10 mouse cellular contexts compared by ENCODE assay signal in genomic region chr15:32042173-32042572, GRCm38 (mm10).
A peak's percentile ranks its signal among the peaks of the same experiment; 100 is the strongest.
DNase-seq lines count a peak whose midpoint lies in the region; ATAC-seq and TF ChIP-seq lines count a peak whose summit lies in the region.
"Had no signal": no experiment of that assay in that cellular context is flagged by ENCODE, and none has a peak within 500 bp of the region (broad histone marks: within the 10 kb centered on the region; RNA-seq: fewer than 3 reads in every experiment).

No protein-coding gene starts in this region.

- H3K4me2 ChIP-seq in heart, embryonic 12.5 days, result no peak overlapping the region
- H3K4me2 ChIP-seq in stomach, embryonic 16.5 days (ENCODE audit: low read depth, low read length), result no peak overlapping the region
- H3K4me2 ChIP-seq in forebrain, embryonic 14.5 days (ENCODE audit: low read length), result no peak overlapping the region
- H3K4me2 ChIP-seq: hindbrain, embryonic 15.5 days had no signal

- no peak overlapping the region for H3K9ac ChIP-seq in heart, adult 2 months (ENCODE audit: low read depth, low read length)
- no peak overlapping the region for H3K9ac ChIP-seq in heart, embryonic 12.5 days
- no peak overlapping the region for H3K9ac ChIP-seq in stomach, embryonic 16.5 days (ENCODE audit: low read length)
- H3K9ac ChIP-seq in forebrain, embryonic 14.5 days (ENCODE audit: low read length), result no peak overlapping the region
- H3K9ac ChIP-seq: hindbrain, embryonic 15.5 days had no signal

- intact Hi-C loops in heart, adult 2 months (cut with DNase I), result no loop called here
- intact Hi-C loops in heart, postnatal 14 days (cut with DNase I), result no loop called here

- TF ChIP-seq CTCF in heart, adult 2 months (IDR thresholded peaks at IDR 0.05), result no peak

- no peak for ATAC-seq in heart, embryonic 12.5 days (ENCODE audit: insufficient number of reproducible peaks, low FRiP score)
- peak; percentile 73 for ATAC-seq in stomach, embryonic 16.5 days (ENCODE audit: insufficient read depth, low FRiP score)
- no peak for ATAC-seq in megakaryocyte progenitor cell, adult 5-6 weeks (replicated peaks; ENCODE audit: poor library complexity)
- ATAC-seq in forebrain, embryonic 14.5 days, result no peak
- ATAC-seq: CD4-positive, CD25-positive, alpha-beta regulatory T cell, adult 4 months had no signal

- H3K9me3 ChIP-seq in heart, embryonic 12.5 days (replicated peaks), result no peaks in the 10 kb centered on the region
- no peaks in the 10 kb centered on the region for H3K9me3 ChIP-seq in stomach, embryonic 16.5 days (replicated peaks; ENCODE audit: control insufficient read depth, low read length)
- H3K9me3 ChIP-seq in forebrain, embryonic 14.5 days (replicated peaks; ENCODE audit: control insufficient read depth, low read length), result no peaks in the 10 kb centered on the region
- H3K9me3 ChIP-seq: hindbrain, embryonic 15.5 days had no signal

- peak overlapping the region; percentile 47 for H3K27ac ChIP-seq in heart, adult 2 months
- H3K27ac ChIP-seq in heart, embryonic 12.5 days (ENCODE audit: poor library complexity, severe bottlenecking), result no peak overlapping the region
- peak overlapping the region; percentile 78 for H3K27ac ChIP-seq in stomach, embryonic 16.5 days (ENCODE audit: low read length)
- H3K27ac ChIP-seq in forebrain, embryonic 14.5 days (ENCODE audit: low read depth, low read length), result no peak overlapping the region
- H3K27ac ChIP-seq: hindbrain, embryonic 15.5 days had no signal

- TF ChIP-seq POLR2A in heart, adult 2 months (IDR thresholded peaks at IDR 0.05; ENCODE audit: insufficient read depth, low read depth, low read length), result no peak

- no peak overlapping the region for H3K4me3 ChIP-seq in heart, adult 2 months
- no peak overlapping the region for H3K4me3 ChIP-seq in heart, embryonic 12.5 days
- H3K4me3 ChIP-seq in stomach, embryonic 16.5 days (replicated peaks; ENCODE audit: low read length), result no peak overlapping the region
- H3K4me3 ChIP-seq in forebrain, embryonic 14.5 days (ENCODE audit: low read depth, low read length), result no peak overlapping the region
- H3K4me3 ChIP-seq: hindbrain, embryonic 15.5 days had no signal

- no peaks in the 10 kb centered on the region for H3K79me2 ChIP-seq in heart, adult 2 months (replicated peaks; ENCODE audit: control insufficient read depth, insufficient read depth, low read length)

- H3K4me1 ChIP-seq in heart, adult 2 months (ENCODE audit: control insufficient read depth, insufficient read depth, low read length), result no peaks in the 10 kb centered on the region; the same call in 1 of the 2 replicates
- H3K4me1 ChIP-seq in heart, embryonic 12.5 days (replicated peaks), result peaks cover 20% of the 10 kb centered on the region
- 0 out of 2 replicates have a peak, but pooled peaks cover 14% of the 10 kb centered on the region for H3K4me1 ChIP-seq in stomach, embryonic 16.5 days (ENCODE audit: control insufficient read depth, insufficient read depth, low read length)
- H3K4me1 ChIP-seq in forebrain, embryonic 14.5 days (ENCODE audit: control insufficient read depth, insufficient read depth, low read length), result no peaks in the 10 kb centered on the region
- H3K4me1 ChIP-seq: hindbrain, embryonic 15.5 days had no signal

- no peaks in the 10 kb centered on the region for H3K27me3 ChIP-seq in heart, adult 2 months (ENCODE audit: control insufficient read depth, insufficient read depth, low read length)
- H3K27me3 ChIP-seq in heart, embryonic 12.5 days (replicated peaks), result peaks cover 3% of the 10 kb centered on the region; the same call in 1 of the 2 replicates
- no peaks in the 10 kb centered on the region for H3K27me3 ChIP-seq in stomach, embryonic 16.5 days (ENCODE audit: control insufficient read depth, insufficient read depth, low read length)
- no peaks in the 10 kb centered on the region for H3K27me3 ChIP-seq in forebrain, embryonic 14.5 days (replicated peaks; ENCODE audit: control insufficient read depth, insufficient read depth, low read length)
- H3K27me3 ChIP-seq: hindbrain, embryonic 15.5 days had no signal

- no peaks in the 10 kb centered on the region for H3K36me3 ChIP-seq in heart, adult 2 months (ENCODE audit: control insufficient read depth, insufficient read depth, low read length)
- no peaks in the 10 kb centered on the region for H3K36me3 ChIP-seq in heart, embryonic 12.5 days
- H3K36me3 ChIP-seq in stomach, embryonic 16.5 days (ENCODE audit: control insufficient read depth, insufficient read depth, low read length), result no peaks in the 10 kb centered on the region
- no peaks in the 10 kb centered on the region for H3K36me3 ChIP-seq in forebrain, embryonic 14.5 days (ENCODE audit: control insufficient read depth, insufficient read depth, low read length)
- H3K36me3 ChIP-seq: hindbrain, embryonic 15.5 days had no signal

- 28% methylated on average over 4 of the region's 4 CpGs for WGBS in heart, adult 2 months
- WGBS in heart, embryonic 12.5 days, result 15% methylated on average over 4 of the region's 4 CpGs
- WGBS in stomach, embryonic 16.5 days, result 18% methylated on average over 4 of the region's 4 CpGs
- WGBS in forebrain, embryonic 14.5 days, result 76% methylated on average over 4 of the region's 4 CpGs

- peak; percentile 69 to 77 for DNase-seq in heart, adult 2 months
- DNase-seq in heart, postnatal 14 days, result peak; percentile 68 to 77
- peak; percentile 20 to 29 for DNase-seq in kidney, postnatal 36 days
- no peak for DNase-seq in frontal cortex, postnatal 25 days (ENCODE audit: low spot score in 2 of 2)
- DNase-seq in forebrain, embryonic 14.5 days (ENCODE audit: low spot score), result no peak

- TF ChIP-seq EP300 in heart, adult 2 months (IDR thresholded peaks at IDR 0.05; ENCODE audit: insufficient read depth, low read depth, low read length), result no peak

Comparison
In these comparisons a context has a peak if more than half of its experiments do, and no peak if none do; other contexts are left out.
1. H3K27ac ChIP-seq: peak in heart, adult 2 months (single experiment) and stomach, embryonic 16.5 days (single experiment); none in heart, embryonic 12.5 days (single experiment) and forebrain, embryonic 14.5 days (single experiment).
2. DNase-seq: peak in heart, adult 2 months (2 of 2), heart, postnatal 14 days (2 of 2) and kidney, postnatal 36 days (2 of 2); none in frontal cortex, postnatal 25 days (0 of 2) and forebrain, embryonic 14.5 days (single experiment).